Mouse (Mus musculus): ENCODE measurements around the gene Ryr2.

The Ryr2 gene

GRCm38 (mm10) chr13:12093146-12093545, 13.6 kb downstream of the Ryr2 start:
- no peak for DNase-seq

- DNase-seq, result no peak
These were observed 14.2 kb downstream of the Ryr2 start for GRCm38 (mm10) chr13:12092379-12093107.

DNA sequence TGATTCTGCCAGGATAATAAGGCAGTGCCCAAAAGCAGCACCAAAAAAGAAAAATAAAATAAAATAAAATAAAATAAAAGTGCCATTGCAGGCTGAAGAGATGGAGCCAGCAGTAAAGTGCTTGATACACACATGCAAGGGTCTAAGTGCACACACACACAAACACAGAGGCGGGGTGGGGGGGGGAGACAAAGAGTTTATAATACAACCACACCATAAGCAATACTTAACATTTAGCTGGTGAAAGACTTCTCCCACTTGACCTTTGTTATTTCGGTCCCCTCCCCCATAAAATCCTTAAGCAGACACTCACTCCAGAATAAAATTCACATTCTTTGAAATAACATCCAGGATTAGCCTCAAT, 22.7 kb downstream of the Ryr2 start:
- no peak for DNase-seq

DNA sequence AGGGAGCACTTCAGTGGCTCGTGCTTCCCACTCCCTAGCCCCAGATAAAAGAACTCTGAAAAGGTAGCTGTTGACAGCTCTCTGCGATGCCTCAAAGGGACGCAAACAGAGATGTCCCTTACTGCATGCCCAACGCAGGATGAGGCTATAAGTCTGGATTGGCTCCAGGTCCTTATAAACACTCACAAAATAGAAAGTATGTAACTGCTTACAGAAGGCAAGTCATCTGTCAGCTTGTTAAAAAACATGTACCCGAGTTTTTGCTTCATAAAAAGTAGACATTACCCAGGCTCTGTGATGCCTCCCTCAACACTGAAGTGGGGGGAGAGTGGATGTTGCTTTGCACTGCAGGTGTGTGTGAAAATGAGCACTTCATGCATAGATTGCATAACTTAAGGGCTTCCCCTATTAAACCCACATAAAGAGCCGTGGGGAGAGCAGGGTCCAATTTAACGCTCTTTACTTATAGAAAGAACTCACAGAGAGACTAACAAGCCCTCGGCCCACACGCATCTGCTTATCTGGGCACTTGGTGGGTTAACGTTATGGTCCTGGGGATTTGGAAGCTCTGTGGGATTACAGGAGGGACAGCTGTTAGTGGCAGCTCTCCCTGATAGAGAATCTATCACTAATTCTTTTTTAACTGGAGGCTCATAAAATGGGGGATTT, 23.2 kb downstream of the Ryr2 start:
- no peak for DNase-seq

DNA sequence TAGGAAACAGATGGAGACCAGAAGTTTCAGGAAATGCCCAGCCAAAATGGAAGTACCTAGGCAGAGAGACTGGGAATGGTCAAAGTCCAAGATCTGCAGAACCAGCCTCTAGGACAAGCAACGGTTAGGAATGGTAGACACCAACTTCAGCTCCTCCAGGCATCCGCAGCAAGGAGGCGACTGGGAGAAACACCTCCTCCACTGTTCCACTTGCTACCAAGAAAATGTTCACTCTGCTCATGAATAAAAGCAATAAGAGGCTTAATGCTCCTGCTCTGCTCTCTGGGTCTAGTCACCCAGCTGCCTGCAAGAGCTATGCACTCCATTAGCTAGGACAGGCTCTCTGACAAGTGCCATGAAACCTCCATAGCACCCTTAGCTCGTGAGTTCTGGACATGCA, 26.2 kb downstream of the Ryr2 start:
- DNase-seq, result no peak

DNA sequence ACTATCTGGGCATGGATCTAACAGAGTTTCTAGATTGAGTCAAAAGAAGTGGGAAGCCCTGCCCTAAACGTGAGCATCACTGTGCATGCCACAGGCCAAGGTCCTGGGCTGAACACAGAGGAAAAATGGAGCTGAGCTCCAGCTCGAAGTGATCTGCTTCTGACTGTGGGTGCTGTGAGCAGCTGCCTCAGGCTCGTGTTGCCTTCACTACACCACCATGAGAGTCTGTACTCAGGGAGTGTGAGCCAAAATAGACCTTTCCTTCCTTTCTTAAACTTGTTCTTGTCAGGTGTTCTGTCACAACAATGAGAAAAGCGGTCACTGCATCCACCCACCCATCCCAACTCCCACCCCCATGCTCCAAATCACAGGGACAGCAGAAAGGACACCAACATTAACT, 27.2 kb downstream of the Ryr2 start:
- no peak for DNase-seq

DNA sequence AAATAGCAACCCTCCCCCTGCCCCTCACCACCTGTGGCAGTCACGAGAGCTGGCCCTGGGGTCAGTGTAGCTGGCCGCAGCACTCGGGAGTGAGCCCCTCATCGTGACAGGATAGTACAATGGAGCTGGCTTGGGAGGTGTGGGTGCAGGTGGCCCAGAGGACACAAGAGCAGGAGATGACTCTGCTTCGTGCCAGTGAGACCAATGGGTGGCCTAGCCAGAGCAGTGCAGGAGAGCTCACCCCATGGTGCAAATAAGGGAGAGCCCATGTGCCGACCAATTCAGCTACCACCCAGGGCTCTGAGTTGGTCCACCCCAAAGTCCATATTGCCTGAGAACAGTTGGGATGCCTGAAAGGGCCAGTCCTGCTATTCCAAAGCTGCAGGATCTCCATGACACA, 31.8 kb downstream of the Ryr2 start:
- no peak for DNase-seq

DNA sequence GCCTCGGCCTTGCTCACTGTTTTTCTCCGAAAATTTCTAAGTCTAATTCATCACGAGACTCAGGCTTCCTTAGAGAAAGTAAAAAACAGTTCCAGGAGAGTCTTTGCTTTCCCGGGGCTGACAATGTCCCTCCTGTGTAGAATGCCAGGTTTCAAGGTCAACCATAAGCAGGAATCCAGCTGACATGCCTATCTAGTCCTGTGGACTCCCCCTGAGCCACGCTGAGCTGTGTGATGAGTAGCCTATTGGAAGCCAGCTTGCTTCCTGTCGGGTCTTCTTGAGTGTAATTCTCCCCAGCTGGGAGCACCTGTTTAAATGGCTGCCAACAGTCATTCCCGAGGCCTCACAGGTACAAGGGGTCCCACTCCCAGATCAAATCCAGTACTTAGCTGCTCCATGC, 34.2 kb downstream of the Ryr2 start:
- no peak for DNase-seq

DNA sequence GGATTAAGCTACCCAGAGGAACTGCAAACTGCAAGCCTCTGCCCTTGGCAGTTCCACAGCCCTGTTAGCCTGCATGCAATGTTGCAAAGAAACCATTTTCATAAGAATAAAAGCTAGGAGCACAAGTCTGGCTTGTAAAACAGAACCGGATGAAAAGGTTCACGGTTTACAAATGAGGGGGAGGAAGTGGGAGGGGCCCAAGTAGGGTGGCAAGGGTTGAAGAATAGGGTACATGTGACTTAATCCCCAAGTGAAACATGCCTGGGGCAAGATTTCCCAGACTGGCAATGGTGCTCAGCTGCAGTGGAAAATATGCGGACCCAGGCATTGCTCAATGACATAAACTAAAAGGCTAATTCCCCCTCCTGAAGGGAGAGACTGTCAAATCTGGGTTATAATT, 34.6 kb downstream of the Ryr2 start:
- DNase-seq, result no peak

GRCm38 (mm10) chr13:12070157-12071129, 36.3 kb downstream of the Ryr2 start:
- no peak for DNase-seq

GRCm38 (mm10) chr13:12064576-12064975, 42.2 kb downstream of the Ryr2 start:
- DNase-seq, result no peak

- DNase-seq, result no peak
These were observed 43.2 kb downstream of the Ryr2 start for GRCm38 (mm10) chr13:12063561-12063960.

GRCm38 (mm10) chr13:12057357-12057771, 49.4 kb downstream of the Ryr2 start:
- no peak for DNase-seq

DNA sequence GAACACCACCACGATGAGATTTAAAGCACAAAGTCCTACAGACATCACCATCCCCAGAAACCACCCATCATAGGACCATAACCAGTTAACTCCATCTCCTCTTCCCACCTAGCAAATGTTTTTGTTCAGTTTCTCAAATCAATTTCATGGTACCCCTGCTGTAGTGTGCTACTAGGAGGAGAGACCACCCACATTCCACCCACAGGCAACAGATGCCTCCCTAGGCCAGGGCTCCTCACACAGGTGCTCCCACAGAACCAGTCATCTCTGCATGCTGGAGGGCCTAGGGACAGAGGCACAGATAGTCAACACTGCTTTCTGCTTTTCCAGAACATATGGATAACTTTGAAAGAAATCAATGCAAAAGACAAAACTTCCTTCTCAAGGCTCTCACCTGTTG, 50.8 kb downstream of the Ryr2 start:
- DNase-seq, result no peak

DNA sequence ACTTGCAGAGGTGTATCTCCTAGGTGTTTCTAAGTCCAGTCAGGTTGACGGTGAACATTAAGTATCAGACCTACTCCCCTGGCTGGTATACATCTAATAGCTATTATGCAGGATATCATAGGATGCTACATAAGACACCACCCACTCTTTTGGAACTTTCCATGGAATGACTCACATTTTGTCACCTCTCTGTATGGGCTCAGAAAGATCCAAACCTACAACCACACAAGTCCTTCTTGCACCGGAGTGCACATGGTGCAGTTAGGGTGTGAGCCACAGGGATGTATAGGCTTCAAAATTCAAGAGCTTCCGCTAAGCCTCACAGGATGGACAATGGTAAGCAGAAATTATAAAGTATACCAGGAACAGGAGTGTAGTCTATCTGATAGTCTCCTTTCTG, 52.8 kb downstream of the Ryr2 start:
- DNase-seq, result no peak

DNA sequence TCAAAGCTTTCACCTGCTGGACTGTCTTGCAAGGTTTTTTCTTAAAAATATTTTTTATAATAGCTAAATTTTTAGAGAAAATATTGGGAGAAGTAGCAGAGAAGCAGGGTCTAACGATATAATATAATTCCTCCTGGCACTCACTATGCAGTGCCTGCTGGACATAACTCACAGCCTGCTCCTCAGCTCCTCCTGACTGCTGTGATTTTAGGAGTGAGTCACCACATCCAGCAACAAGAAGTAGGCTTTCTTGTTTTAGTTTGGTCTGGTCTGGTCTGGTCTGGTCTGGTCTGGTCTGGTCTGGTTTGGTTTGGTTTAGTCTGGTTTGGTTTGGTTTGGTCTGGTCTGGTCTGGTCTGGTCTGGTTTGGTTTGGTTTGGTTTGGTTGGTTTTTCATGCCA, 55.9 kb downstream of the Ryr2 start:
- DNase-seq, result no peak

DNA sequence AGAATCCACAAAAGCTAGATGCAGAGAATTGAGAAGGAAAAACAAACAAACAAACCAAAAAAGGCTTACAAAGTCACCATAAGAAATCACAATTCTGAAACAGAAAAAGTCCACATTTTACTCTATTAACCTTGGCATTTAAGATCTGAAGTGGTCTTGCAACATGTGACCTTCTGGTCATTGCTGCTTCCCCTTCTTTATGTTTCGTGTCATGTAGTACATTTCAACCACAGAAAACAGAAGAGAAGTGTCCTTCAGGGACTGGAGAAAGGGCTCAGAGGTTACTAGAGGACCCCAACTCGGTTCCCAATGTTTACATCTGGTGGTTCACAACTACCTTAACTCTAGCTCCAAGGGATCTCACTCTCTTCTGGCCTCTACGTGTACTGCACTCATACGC, 59.7 kb downstream of the Ryr2 start:
- DNase-seq, result no peak

- no peak for DNase-seq
These were observed 62.0 kb downstream of the Ryr2 start for GRCm38 (mm10) chr13:12044751-12045150.

GRCm38 (mm10) chr13:12042891-12043491, 63.8 kb downstream of the Ryr2 start:
- DNase-seq, result no peak

- no peak for DNase-seq
These were observed 66.8 kb downstream of the Ryr2 start for GRCm38 (mm10) chr13:12039967-12040366.

DNA sequence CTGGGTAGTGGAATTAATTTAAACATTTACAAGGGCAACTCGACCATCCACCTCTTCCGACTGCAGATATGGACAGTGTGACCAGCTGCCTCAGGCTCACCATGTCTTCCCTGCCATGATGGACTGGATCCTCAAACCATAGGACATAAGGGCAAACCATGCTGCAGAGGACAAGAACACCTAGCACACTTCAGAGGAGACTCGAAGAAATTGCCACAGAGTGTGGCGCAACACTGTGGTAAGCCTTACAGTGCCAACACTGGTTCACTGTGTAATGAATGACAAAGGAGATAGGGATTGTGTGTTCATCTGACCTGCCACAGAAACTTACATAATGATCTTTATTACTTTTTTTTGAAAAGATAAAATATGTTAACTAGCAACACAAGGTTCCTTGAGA, 68.1 kb downstream of the Ryr2 start:
- no peak for DNase-seq

- no peak for DNase-seq
These were observed 69.5 kb downstream of the Ryr2 start for GRCm38 (mm10) chr13:12037241-12037640.

- DNase-seq, result no peak
These were observed 69.9 kb downstream of the Ryr2 start for GRCm38 (mm10) chr13:12036834-12037233.

Measured in thymus, adult 18-20 months (tissue).